12 mouse cellular contexts compared by ENCODE assay signal in genomic region chr5:35536271-35536670, GRCm38 (mm10). TPM values are rescaled to one million over a fixed set of nuclear protein-coding genes. Genes with fewer than 3 reads are reported as not detected.
DNase-seq lines count a peak whose midpoint lies in the region; ATAC-seq and TF ChIP-seq lines count a peak whose summit lies in the region.
"Had no signal": no experiment of that assay in that cellular context is flagged by ENCODE, and none has a peak within 500 bp of the region (broad histone marks: within the 10 kb centered on the region; RNA-seq: fewer than 3 reads in every experiment).

No protein-coding gene starts in this region.

- H3K27me3 ChIP-seq in hindbrain, embryonic 11.5 days (ENCODE audit: control insufficient read depth, insufficient read depth, low read length): peaks cover 2% of the 10 kb centered on the region; the same call in 1 of the 2 replicates
- peaks cover 15% of the 10 kb centered on the region for H3K27me3 ChIP-seq in hindbrain, embryonic 13.5 days
- no peaks in the 10 kb centered on the region for H3K27me3 ChIP-seq in testis, adult 2 months (ENCODE audit: control insufficient read depth, insufficient read depth, low read length)

- intact Hi-C loops in left cerebral cortex, postnatal 36 days (cut with DNase I): no loop called here

- DNase-seq in hindbrain, embryonic 11.5 days (ENCODE audit: low spot score): peak; percentile 22
- no peak for DNase-seq in testis, postnatal 14 days (ENCODE audit: low spot score)
- peak; percentile 31 for DNase-seq in adipocyte (ENCODE audit: low spot score)
- no peak for DNase-seq in frontal cortex, postnatal 36 days (ENCODE audit: low spot score in 2 of 2)
- no peak for DNase-seq in left cerebral cortex, postnatal 36 days (ENCODE audit: low spot score in 2 of 2)
- DNase-seq: kidney, adult 11 months; layer of hippocampus, adult 9-11 months; lung, postnatal 36 days had no signal

- no peak overlapping the region for H3K27ac ChIP-seq in hindbrain, embryonic 11.5 days (ENCODE audit: low read depth, low read length)
- no peak overlapping the region for H3K27ac ChIP-seq in hindbrain, embryonic 13.5 days
- no peak overlapping the region for H3K27ac ChIP-seq in testis, adult 2 months (ENCODE audit: control insufficient read depth, insufficient read depth, low read depth, low read length)
- H3K27ac ChIP-seq: forebrain, embryonic 10.5 days had no signal

- H3K9me3 ChIP-seq in hindbrain, embryonic 11.5 days (ENCODE audit: control insufficient read depth, low read length): no peaks in the 10 kb centered on the region
- no peaks in the 10 kb centered on the region for H3K9me3 ChIP-seq in hindbrain, embryonic 13.5 days
- H3K9me3 ChIP-seq: forebrain, embryonic 10.5 days had no signal

- peak; percentile 30; the same call in 1 of the 2 replicates for TF ChIP-seq CTCF in testis, adult 2 months (IDR thresholded peaks at IDR 0.05; ENCODE audit: control insufficient read depth, insufficient read depth, insufficient replicate concordance, low read depth, low read length)

- H3K9ac ChIP-seq in hindbrain, embryonic 11.5 days (ENCODE audit: low read depth, low read length): no peak overlapping the region
- H3K9ac ChIP-seq in hindbrain, embryonic 13.5 days: no peak overlapping the region

- H3K4me2 ChIP-seq in hindbrain, embryonic 11.5 days (replicated peaks; ENCODE audit: low read depth, low read length): no peak overlapping the region
- H3K4me2 ChIP-seq in hindbrain, embryonic 13.5 days: no peak overlapping the region

- ATAC-seq in hindbrain, embryonic 11.5 days (ENCODE audit: low FRiP score): no peak
- no peak for ATAC-seq in hindbrain, embryonic 13.5 days (ENCODE audit: low FRiP score)

- no peaks in the 10 kb centered on the region for H3K36me3 ChIP-seq in hindbrain, embryonic 11.5 days (ENCODE audit: control insufficient read depth, insufficient read depth, low read length)
- H3K36me3 ChIP-seq in hindbrain, embryonic 13.5 days: no peaks in the 10 kb centered on the region
- no peaks in the 10 kb centered on the region for H3K36me3 ChIP-seq in testis, adult 2 months (ENCODE audit: control insufficient read depth, insufficient read depth, low read length)
- H3K36me3 ChIP-seq: forebrain, embryonic 10.5 days had no signal

- H3K4me1 ChIP-seq in hindbrain, embryonic 11.5 days (replicated peaks; ENCODE audit: control insufficient read depth, insufficient read depth, low read length): no peaks in the 10 kb centered on the region
- peaks cover 9% of the 10 kb centered on the region for H3K4me1 ChIP-seq in hindbrain, embryonic 13.5 days (replicated peaks)
- H3K4me1 ChIP-seq in testis, adult 2 months (ENCODE audit: control insufficient read depth, insufficient read depth, low read length): peaks cover under 1% of the 10 kb centered on the region; the same call in 1 of the 2 replicates

- H3K4me3 ChIP-seq in hindbrain, embryonic 11.5 days (ENCODE audit: low read depth, low read length): no peak overlapping the region
- no peak overlapping the region for H3K4me3 ChIP-seq in hindbrain, embryonic 13.5 days
- no peak overlapping the region for H3K4me3 ChIP-seq in testis, adult 2 months (ENCODE audit: control insufficient read depth, low read depth, low read length)
- H3K4me3 ChIP-seq: forebrain, embryonic 10.5 days had no signal

- no peak for TF ChIP-seq POLR2A in testis, adult 2 months (IDR thresholded peaks at IDR 0.05; ENCODE audit: control insufficient read depth, low read depth, low read length)

- WGBS in hindbrain, embryonic 11.5 days: 72% methylated on average over 3 of the region's 3 CpGs
- 71% methylated on average over 3 of the region's 3 CpGs for WGBS in hindbrain, embryonic 13.5 days

RNA-seq across cellular contexts. Expression of gene Cpz, which starts 10.8 kb away (rescaled TPM):
- 5.3 and 6.4 TPM in 2 replicates for polyA plus RNA-seq in hindbrain, embryonic 11.5 days (2014; fragmentation: Nextera tagmentation; extraction: Ambion mirVana)
- 1.1 and 2.3 TPM in 2 replicates for polyA plus RNA-seq in hindbrain, embryonic 13.5 days (2015; fragmentation: Nextera tagmentation; extraction: Ambion mirVana)
- 1.4 and 2.9 TPM in 2 replicates for polyA plus RNA-seq in testis, adult 2 months (2012; rRNA removed)
- under 1 TPM; 0.22 to 0.45 TPM for total RNA-seq in left cerebral cortex, postnatal 36 days (2021)
- total RNA-seq: common myeloid progenitor, adult 5-6 weeks had no signal

RNA-seq across cellular contexts. Expression of gene Trmt44, which starts 38.6 kb away (rescaled TPM):
- 7.8 and 9.3 TPM in 2 replicates for polyA plus RNA-seq in hindbrain, embryonic 11.5 days (2014; fragmentation: Nextera tagmentation; extraction: Ambion mirVana)
- polyA plus RNA-seq in hindbrain, embryonic 13.5 days (2015; fragmentation: Nextera tagmentation; extraction: Ambion mirVana): 7.5 and 8.2 TPM in 2 replicates
- 4.7 and 4.8 TPM in 2 replicates for polyA plus RNA-seq in testis, adult 2 months (2012; rRNA removed)
- total RNA-seq in left cerebral cortex, postnatal 36 days (2021): 10 to 100 TPM in 1 of 2 experiments, 1 to 10 TPM in 1; 6.3 to 11.2 TPM

RNA-seq across cellular contexts. Expression of gene Acox3, which starts 46.6 kb away (rescaled TPM):
- polyA plus RNA-seq in hindbrain, embryonic 11.5 days (2014; fragmentation: Nextera tagmentation; extraction: Ambion mirVana): 14.7 and 15.1 TPM in 2 replicates
- 16.0 and 16.3 TPM in 2 replicates for polyA plus RNA-seq in hindbrain, embryonic 13.5 days (2015; fragmentation: Nextera tagmentation; extraction: Ambion mirVana)
- polyA plus RNA-seq in testis, adult 2 months (2012; rRNA removed): 45.2 and 52.9 TPM in 2 replicates
- total RNA-seq in left cerebral cortex, postnatal 36 days (2021): 10 to 100 TPM; 31.0 to 36.5 TPM

Comparison
In these comparisons a context has a peak if more than half of its experiments do, and no peak if none do; other contexts are left out.
1. DNase-seq: peak in hindbrain, embryonic 11.5 days (single experiment) and adipocyte (single experiment); none in testis, postnatal 14 days (single experiment), frontal cortex, postnatal 36 days (0 of 2) and left cerebral cortex, postnatal 36 days (0 of 2).